Mouse (Mus musculus) ovary, postnatal 14 days (tissue): ENCODE measurements around the gene Tbcc.

Source experiments
- DNase-seq: peaks from one replicate; pipeline ENCODE4 v3.0.0; 2022; ENCODE audit warnings: low spot score

Gene Tbcc

GRCm38 (mm10) chr17:46870204-46870798 lies 20.2 kb upstream of the Tbcc start:
- DNase-seq = no peak

- no peak for DNase-seq
Measured at GRCm38 (mm10) chr17:46870913-46871312, 19.6 kb upstream of the Tbcc start.

- DNase-seq = no peak
Measured at GRCm38 (mm10) chr17:46872806-46873205, 17.7 kb upstream of the Tbcc start.

- DNase-seq = no peak
Measured at GRCm38 (mm10) chr17:46874133-46874532, 16.4 kb upstream of the Tbcc start.

GRCm38 (mm10) chr17:46875626-46876025 lies 14.9 kb upstream of the Tbcc start:
- DNase-seq = no peak

GRCm38 (mm10) chr17:46876371-46876950 lies 14.0 kb upstream of the Tbcc start:
- no peak for DNase-seq

- no peak for DNase-seq
Measured at GRCm38 (mm10) chr17:46877061-46877460, 13.4 kb upstream of the Tbcc start.

GRCm38 (mm10) chr17:46879841-46880311 lies 10.6 kb upstream of the Tbcc start:
- no peak for DNase-seq

GRCm38 (mm10) chr17:46880322-46880721 lies 10.2 kb upstream of the Tbcc start:
- no peak for DNase-seq

- DNase-seq = no peak
Measured at GRCm38 (mm10) chr17:46881728-46882127, 8.8 kb upstream of the Tbcc start.

- no peak for DNase-seq
Measured at GRCm38 (mm10) chr17:46883107-46883506, 7.4 kb upstream of the Tbcc start.

- DNase-seq = no peak
Measured at GRCm38 (mm10) chr17:46884766-46885165, 5.7 kb upstream of the Tbcc start.

- DNase-seq = no peak
Measured at GRCm38 (mm10) chr17:46885218-46885909, 5.1 kb upstream of the Tbcc start.

GRCm38 (mm10) chr17:46885910-46886643 lies 4.4 kb upstream of the Tbcc start:
- no peak for DNase-seq

- DNase-seq = no peak
Measured at GRCm38 (mm10) chr17:46888511-46889212, 1.8 kb upstream of the Tbcc start.

GRCm38 (mm10) chr17:46889450-46890084 lies 917 bp upstream of the Tbcc start:
- peak; percentile 62 for DNase-seq

- DNase-seq = peak; percentile 29
Measured at GRCm38 (mm10) chr17:46890843-46891594, 535 bp downstream of the Tbcc start.

GRCm38 (mm10) chr17:46895426-46895825 lies 4.9 kb downstream of the Tbcc start:
- DNase-seq = no peak

GRCm38 (mm10) chr17:46897221-46897950 lies 6.9 kb downstream of the Tbcc start:
- no peak for DNase-seq

- no peak for DNase-seq
Measured at GRCm38 (mm10) chr17:46900941-46901340, 10.5 kb downstream of the Tbcc start.
